Mouse (Mus musculus): ENCODE data around the gene Armh1.
"Not testable (repeated sequence)": the region's sequence is repeated elsewhere in the genome, so short reads cannot be mapped to it uniquely, and the experiment has no call there.

Armh1 gene

DNA sequence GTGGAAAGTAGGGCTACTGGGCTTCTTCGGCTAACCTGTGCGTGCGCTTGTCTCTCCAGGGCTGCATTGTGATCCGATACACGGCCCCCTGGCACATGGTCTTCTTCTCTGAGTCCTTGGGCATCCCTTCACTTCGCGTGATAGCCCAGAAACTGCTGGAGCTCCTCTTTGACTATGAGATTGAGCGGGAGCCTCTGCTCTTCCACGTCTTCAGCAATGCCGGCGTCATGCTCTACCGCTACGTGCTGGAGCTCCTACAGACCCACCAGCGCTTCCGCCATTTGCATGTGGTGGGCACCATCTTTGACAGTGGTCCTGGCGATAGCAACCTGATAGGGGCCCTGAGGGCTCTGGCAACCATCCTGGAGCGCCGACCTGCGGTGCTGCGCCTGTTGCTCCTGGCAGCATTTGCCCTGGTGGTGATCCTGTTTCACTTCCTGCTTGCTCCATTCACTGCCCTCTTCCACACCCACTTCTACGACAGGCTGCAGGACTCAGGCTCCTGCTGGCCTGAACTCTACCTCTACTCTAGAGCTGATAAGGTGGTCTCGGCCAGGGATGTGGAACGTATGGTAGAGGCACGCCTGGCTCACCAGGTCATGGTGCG, 16.0 kb upstream of the Armh1 start:
- DNase-seq: no peak

DNA sequence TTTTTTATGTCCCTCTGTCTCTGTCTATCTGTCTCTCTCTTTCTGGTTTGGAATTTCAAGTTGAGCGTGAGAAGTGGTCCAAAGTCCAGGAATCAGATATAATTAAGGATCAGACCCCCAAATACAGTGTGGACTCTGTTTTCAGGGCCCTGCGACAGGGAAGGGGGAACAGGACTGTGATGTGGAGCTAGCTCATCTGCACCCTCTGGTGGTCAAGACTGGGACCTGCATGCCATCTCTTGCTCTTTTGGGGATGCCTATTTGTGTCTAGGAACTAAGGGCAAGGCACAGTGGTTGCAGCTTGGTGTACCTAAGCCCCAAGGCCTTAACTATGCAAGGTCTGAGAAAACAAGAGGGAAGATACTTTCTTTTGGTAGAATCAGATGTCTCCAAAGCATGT, 15.4 kb upstream of the Armh1 start:
- peak; percentile 74 to 85 for DNase-seq

DNA sequence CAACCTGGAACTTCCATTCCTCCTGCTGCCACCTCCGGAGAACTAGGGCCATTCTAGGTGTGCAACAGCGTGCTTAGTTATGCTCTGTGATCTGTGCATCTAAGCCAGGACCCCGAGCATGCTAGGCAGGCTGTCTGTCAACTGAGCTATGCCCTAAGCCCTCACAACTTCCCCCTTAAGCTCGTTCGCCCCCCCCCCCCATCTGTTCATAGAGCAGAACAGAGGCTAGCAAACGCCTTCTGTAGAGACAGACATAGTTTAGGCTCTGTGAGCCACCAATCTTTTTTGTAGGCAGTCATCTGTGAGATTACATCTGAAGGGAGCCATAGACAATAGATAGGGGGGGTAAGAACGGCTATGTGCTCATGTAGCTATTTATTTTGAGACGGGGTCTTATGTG, 11.1 kb upstream of the Armh1 start:
- DNase-seq: no peak

DNA sequence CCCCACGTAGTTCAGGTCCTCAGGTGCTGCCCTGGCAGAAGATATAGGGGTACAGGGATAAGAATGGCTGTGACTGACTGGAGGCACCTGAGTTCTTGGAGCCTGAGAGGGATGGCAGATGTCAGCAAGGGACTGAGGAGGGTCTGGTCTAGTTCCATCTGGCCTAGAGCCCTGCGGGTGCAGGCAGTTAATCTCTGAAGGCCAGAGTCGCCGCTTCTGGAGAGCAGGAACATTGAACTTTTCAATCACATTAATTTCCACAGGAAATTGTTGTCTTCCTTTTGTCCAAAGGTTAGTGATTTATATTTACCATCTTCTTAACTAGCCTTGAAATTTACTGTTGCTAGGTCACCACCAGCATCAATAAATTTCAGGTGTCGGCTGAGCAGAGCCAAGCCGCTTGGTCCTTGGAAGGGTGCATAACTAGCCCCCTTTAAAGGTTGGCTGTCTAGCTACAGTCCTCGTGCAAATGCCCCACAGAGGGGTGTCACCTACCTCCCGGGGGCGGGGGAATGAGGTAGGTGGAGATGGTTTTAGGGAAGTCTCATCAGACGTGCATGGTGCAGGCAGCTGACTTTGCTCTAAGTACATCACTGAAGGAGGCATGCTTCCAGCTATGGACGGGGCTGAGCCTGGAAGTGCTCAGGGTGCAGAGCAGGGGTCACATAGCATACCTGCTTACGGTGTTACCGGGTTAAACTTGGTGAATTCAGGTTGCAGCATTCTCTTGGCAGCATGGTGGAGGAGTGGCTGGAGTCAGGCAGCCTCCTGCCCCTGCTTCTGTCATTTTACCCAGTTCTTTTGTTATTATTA, 10.4 kb upstream of the Armh1 start:
- peak in 1 of 2 experiments; percentile 52 for DNase-seq

DNA sequence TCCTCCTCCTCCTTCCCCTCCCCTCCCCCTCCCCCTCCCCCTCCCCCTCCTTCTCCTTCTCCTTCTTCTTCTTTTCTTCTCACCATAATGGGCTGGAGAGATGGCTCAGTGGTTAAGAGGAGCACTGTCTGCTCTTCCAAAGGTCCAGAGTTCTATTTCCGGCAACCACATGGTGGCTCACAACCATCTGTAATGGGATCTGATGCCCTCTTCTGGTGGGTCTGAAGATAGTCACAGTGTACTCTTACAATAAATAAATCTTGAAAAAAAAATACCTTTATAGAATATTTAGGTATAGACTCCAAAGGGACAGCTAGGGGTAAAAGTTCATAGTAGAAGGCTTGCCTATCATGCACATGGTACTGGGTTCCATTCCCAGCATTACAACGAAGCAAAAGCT, 9.3 kb upstream of the Armh1 start:
- no peak for DNase-seq

DNA sequence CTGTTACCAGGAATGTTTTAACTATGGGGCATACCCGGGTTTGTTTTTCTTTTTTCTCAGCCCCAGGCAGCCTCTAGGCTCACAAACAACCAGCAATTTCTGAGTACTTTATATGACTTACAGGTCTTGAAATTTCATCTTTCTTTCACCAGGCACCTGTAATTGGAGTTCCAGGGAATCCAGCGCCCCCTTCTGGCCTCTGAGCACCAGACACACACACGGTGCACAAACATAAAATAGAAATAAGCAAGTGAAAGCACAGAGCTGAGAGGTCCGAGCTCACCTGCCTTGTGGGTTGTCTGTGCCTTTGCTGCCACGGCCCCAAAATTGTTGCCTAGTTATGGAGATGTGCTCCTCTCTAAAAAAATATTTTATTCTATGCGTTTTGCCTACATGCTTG, 8.0 kb upstream of the Armh1 start:
- not testable (repeated sequence) for DNase-seq

DNA sequence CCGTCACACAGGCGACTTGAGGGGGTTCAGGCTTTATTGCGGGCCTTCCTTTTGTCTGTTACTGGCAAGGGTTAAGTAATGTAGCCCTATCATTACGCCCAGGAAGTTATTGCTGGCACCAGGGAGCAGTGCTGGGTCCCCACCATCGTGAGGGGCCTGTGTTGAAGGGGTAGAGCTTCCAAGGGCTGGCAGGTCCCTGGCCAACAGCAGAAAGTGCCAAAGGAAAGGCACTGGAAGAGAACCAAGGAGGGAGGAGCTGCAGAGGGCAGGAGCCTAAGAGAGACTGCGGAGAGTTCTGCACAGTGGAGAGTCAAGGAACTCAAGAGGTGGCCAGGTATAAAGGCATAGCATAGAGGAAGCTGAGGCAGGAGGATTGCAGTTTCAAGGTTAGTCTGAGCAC, 2.7 kb upstream of the Armh1 start:
- DNase-seq: peak in 1 of 2 experiments; percentile 55

DNA sequence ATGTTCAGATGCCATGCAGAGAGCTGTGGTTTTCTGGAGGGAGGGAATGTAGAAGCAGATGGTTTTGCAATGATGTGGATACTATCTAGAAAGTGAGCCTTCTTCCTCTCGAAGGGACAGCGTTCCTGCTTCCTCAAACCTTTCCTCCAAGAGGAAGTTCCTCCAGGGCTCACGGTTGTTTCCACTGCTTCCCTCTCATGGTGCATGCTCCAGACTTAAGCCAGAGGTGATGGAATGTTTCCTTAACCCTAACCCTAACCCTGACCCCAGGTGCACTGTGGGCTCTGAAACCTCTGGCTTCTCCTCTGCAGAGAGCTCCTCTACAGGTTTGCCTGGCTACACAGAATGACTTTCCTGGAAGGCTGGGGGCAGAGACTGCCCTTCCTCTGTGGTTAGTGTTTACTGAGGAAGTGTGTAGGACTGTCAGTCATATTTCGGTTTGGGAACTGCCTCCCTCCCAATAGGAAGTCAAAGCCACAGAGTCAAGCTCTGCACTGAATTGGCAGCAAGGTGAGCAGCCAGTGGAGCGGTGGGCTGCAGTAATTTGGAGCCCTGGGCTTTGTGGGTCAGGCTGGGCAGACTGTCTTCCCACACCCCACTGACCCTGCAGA, 2.2 kb upstream of the Armh1 start:
- no peak for DNase-seq

DNA sequence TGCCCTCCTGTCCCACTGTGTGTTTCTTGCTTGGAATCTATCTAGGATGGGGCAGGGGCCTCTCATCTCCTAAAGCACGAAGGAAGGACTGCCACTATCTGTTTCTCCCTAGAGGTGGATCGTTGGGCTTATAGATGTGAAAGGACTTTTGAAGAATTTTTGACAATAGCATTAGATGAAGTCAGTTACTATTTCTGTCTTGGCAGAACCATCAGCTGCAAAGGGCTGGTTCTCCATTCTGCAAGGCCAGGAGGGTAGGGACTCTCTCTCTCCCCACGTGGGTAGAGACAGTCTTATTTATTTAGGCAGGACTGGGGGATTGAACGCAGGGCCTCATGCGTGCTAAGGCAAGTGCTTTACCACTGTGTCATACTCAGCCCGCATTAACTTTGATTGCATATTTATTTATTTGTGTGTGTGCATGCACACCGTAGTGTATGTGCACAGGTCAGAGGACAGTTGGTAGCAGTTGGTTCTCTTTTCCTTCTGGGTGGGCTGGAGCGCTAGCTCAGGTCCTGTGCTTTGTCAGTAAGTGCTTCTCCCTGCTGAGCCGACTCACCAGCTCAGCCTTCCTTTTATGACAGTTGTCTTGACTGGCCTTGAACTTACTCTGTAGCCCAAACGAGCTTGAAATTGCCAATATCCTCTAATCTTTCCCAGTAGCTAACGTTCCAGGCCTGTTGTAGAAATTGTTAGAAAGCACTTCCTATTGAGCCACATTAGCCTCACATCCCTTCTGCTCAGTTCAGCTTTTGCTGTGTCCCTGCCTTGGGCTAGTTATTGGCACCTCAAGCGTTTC, 1.5 kb upstream of the Armh1 start:
- no peak for DNase-seq

DNA sequence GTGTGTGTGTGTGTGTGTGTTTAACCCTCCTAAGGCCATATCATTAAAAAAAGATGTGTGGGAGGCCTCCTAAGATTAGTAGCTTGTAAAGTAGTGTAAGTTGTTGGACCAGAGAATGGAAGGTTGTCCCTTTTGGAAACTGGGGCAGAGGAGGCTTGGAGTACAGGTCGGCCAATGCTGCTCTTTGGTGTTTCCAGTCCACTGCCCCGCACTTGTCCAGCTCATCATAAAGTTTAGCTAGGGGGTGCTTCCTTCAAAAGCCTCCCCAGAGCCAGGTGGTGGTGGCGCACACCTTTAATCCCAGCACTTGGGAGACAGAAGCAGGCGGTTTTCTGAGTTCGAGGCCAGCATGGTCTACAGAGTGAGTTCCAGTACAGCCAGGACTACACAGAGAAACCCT, 830 bp upstream of the Armh1 start:
- DNase-seq: peak; percentile 52 to 80

DNA sequence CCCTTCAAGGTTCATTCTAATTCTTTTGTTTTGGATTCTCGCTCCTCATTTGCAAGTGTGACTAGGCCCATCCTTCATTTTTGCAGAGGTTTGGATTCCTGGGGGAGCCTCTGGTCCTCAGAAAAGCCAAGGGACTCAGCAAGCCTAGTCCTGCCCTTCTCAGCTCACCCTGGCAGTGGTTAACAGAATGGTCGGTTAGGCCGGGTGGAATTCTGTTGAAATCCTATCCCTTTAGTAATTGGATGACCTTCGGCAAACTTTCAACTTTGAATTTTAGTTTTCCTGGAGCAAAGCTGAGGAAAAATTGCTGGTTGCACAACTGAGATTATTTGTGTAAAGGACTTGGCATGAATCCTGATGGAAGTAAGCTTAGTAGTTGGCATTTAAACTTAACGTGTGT, 426 bp upstream of the Armh1 start:
- no peak for DNase-seq

DNA sequence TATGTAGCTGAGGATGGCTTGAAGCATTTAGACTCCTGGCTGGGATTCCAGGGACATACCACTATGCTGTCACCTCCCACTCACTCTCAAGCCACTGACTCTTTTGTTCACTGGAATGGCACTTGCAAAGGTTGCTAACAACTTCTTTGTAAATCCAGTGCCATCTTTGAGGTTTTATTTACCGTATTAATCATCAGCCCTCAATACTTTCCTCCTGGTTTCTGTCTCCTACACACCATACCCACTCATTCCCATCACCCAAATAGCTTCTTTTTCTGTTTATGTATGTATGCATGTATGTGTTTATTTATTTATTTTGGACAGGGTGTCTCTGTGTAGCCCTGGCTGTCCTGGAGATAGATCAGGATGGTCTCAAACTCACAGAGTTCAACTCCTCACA, 943 bp downstream of the Armh1 start:
- no peak for DNase-seq

DNA sequence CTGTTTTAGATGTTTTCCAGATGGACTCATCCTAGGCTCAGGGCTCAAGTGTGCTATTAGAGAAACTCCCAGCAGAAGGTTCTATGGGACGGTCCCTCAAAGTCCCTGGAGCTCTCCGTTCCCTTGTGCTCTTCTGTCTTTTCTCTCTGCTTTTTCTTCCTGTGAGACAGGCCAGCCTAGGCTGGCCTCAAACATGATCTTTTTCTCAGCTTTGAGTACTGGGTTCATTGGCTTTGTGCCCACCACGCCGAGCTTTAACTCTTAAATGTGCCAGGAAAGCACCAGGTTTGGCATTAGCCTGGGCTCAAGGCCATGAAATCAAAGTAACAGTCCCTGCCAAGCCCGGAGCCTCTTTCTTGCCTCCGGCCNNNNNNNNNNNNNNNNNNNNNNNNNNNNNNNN, 11.1 kb downstream of the Armh1 start:
- peak; percentile 28 to 57 for DNase-seq

DNA sequence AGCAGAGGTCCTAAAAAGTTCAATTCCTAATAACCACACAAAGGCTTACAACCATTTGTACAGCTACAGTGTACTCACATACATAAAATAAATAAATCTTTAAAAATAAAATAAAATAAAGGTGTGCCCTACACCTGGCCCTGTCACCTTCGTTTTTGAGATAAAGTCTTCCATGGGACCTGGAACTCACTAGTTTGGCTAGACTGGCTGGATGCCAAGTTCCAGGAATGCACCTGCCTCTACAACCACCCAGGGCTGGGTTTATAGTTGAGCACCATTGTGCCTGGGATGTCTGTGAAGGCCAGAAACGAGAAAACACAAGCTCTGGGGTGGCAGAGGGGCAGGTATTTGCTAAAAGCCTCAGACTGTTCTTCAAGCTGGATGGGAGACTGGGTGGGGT, 12.8 kb downstream of the Armh1 start:
- DNase-seq: peak; percentile 67 to 75

DNA sequence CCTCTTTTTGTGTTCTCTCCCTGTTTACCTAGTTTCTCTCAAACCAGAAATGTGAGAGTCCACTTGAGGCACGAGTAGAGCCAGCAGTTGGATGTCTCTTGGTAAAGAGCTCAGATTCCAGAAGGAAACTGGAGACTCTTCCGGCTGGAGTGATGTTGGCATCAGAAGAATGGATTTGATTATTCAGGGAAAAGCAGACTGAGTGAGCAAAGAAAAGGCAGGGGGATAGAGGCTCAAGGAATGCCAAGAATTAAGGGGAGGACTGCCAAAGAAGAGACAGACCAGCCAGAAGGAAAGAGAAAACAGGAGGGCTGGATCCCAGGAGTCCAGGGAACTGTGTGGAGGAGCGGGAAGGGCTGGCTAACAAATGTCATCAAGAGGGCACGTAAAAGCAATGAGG, 16.1 kb downstream of the Armh1 start:
- no peak for DNase-seq

DNA sequence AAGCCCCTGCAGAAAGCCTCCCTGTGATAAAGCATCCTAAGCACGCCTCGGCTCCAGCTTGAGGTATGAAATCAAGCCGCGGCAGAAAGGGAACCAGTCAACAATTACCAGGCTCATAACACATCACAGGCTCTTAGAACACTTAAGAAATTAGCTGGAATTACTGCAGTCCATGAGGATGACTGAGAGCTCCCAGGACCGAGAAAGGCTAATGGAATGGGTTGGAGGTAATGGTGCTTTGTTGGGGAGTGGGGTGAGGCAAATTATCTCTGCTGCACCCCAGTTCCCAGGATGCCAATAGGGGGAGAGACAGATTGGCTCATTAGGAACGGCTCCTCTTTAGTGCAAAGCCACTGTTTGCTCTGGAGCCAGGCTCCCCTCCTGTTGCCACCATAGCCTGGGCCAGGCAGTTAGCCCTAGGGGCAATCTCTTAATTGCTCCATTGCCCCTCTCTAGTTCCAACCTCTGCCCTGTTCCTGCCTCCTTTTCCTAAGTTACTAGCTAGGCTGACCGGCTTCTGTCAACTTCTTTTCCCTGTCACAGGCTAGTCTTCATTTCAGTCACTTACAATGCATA, 17.7 kb downstream of the Armh1 start:
- DNase-seq: no peak

DNA sequence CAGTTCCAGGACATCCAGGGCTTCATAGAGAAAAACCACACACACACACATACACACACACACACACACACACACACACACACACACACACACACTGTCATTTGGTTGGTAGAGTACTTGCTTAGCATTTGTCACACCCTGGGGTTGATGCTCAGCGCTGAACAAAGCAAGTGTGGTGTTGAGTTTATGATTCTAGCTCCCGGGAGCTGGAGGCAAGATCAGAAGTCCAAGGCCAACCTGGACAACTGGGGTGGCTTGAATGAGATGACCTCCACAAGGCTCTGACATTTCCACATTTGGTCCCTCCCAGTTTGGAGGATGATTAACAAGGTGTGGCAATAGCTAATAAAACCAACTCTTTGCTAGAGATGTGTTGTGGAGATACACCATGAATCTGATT, 20.7 kb downstream of the Armh1 start:
- no peak for DNase-seq

DNA sequence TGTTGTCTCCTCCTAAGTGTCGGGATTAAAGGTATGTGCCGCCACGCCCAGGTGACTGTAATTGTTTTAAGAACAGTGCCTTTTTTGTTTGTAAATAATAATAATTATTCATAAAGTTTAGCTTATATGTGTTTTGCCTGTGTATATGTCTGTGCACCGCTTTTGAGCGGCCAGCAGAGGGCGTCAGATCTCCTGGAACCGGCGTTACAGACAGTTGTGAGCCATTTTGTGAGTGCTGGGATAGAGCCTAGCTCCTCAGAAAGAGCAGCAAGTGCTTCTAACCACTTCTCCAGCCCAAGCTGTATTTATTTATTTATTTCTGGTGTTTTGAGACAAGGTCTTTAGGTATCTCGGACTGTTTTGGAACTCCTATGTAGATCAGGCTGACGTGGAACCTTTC, 21.6 kb downstream of the Armh1 start:
- no peak for DNase-seq

DNA sequence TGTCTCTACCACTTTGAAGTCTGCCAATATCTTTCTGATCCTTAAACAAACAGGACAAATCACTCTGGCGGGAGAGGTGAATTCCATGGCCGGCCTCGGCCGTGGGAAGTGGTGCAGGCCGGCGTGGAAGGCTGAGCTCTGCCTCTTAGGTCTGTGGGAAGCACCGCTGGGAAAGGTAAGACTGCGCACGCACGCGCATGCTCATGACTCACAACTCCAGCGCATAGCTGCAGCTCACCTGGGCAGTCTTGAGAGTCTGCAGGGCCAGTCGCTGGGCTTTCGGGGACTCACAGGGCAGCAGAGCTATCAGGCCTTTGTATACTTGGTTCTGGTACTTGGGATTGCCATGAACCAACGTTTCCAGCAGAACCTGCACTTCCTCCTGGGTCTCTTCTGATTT, 22.3 kb downstream of the Armh1 start:
- no peak for DNase-seq

DNA sequence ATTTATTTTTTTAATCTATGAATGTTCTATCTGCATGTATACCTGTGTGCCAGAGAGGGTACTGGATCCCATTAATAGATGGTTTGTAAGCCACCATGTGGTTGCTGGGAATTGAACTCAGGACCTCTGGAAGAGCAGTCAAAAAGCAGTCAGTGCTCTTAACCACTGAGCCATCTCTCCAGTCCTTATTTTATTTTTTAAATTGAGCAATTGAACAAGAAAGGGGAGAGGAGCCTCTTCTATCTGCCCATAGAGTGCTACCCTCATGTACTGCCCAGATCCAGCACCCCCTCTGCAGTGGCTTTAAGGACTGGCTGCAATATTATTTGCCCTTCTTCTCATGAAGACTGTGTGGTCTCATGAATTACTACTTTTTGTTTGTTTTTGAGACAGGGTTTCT, 26.7 kb downstream of the Armh1 start:
- DNase-seq: no peak

DNA sequence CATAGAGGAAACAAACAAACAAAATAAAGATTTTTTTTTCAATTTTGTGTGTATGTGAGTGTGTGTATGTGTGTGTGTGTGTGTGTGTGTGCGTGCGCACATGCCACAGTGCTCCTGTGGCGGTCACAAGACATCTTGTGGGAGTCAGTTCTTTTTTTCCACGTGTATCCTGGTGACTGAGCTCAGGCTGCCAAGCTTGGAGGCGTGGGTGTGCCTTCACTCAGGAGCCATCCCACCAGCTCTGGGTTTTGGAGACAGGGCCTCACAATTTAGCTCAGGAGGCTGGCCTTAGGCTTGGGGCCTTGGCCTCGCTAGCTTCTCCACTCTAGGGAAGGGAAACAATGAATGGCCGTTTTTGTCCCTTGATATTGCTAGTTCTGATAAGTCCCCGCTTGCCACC, 27.8 kb downstream of the Armh1 start:
- DNase-seq: no peak

DNA sequence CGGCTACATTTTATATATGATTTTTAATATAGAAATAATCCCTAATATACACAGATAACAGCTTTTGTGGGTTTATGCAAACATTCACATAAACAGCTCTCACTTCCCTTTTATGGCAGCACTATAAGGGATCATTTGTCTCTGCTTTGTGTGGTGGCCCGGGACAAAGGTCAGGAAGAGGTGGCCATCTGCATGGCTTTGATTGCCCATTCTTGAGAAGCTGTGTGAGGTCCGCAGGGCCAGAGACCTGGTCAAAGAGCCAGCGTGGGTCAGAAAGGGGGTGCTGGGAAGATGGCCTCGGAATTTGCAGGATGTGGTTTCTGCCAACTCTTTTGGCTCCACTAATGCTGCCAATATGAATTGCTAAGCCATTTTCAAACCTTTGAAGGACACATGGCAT, 28.9 kb downstream of the Armh1 start:
- no peak for DNase-seq

DNA sequence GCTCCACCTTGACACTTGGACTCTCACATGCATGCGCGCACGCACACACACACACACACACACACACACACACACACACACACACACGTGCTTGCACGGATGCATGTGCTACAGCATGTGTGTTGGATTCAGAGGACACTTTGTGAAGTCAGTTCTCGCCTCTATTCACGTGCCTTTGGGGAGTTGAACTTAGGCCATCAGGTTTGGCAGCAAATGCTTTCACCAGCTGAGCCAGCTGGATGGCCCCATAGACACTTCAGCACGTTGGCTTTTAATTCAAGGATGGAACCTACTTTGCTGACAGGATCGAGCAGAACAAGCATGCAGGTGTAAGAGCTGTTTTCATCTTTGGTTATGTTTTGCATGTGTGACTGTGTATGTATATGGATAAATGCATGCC, 30.1 kb downstream of the Armh1 start:
- DNase-seq: no peak

All from kidney, postnatal 25 days (tissue).